Mouse (Mus musculus): ENCODE measurements around the gene Rasgrf1. TPM values are rescaled to one million over a fixed set of nuclear protein-coding genes. Genes with fewer than 3 reads are reported as not detected.

Gene Rasgrf1
- polyA plus RNA-seq, 1 experiment from 2014 or later, result 0.70 TPM

- no peaks in the 10 kb centered on the region for H3K36me3 ChIP-seq
Measured at GRCm38 (mm10) chr9:89940428-89940827, 30.7 kb downstream of the Rasgrf1 start.

DNA sequence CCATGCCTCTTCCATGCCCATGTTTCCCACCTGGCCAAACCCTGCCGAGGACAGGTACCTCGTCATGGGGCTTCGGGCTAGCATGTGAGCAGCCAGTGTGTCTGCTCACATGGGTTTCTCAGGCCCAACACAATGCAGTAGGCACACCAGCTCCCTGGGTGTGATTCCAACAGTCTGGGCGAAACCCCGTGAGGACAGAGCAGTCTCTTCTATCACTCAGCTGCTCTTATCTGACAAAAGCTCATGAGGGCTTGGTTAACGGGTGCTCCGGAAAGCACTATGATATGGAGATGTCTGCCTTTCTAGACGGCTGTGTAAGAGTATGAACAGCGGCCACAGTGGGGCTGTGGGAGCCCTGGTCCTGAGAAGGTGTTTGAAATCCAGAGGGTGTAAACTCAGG, 37.1 kb downstream of the Rasgrf1 start:
- peaks cover 3% of the 10 kb centered on the region; the same call in 1 of the 2 replicates for H3K4me1 ChIP-seq
- H3K27ac ChIP-seq, result no peak overlapping the region
- WGBS, result 77% methylated on average over 9 of the region's 9 CpGs
- no peak overlapping the region for H3K4me3 ChIP-seq
- H3K4me2 ChIP-seq, result no peak overlapping the region
- H3K9me3 ChIP-seq, result no peaks in the 10 kb centered on the region
- H3K9ac ChIP-seq, result no peak overlapping the region
- no peaks in the 10 kb centered on the region for H3K27me3 ChIP-seq
- ATAC-seq (ENCODE audit: borderline replicate concordance, extremely low read depth, low FRiP score, low TSS enrichment), result no peak
- no peaks in the 10 kb centered on the region for H3K36me3 ChIP-seq

More at GRCm38 (mm10) chr9:89940428-89940827, 30.7 kb downstream of the Rasgrf1 start:
- H3K4me3 ChIP-seq, result no peak overlapping the region
- WGBS, result 55% methylated on average over 1 of the region's 1 CpGs
- no peaks in the 10 kb centered on the region for H3K27me3 ChIP-seq
- H3K4me2 ChIP-seq, result no peak overlapping the region
- H3K4me1 ChIP-seq, result no peaks in the 10 kb centered on the region
- H3K27ac ChIP-seq, result no peak overlapping the region
- no peak overlapping the region for H3K9ac ChIP-seq
- no peaks in the 10 kb centered on the region for H3K9me3 ChIP-seq
- no peak for ATAC-seq (ENCODE audit: borderline replicate concordance, extremely low read depth, low FRiP score, low TSS enrichment)

- no peaks in the 10 kb centered on the region for H3K36me3 ChIP-seq
- no peak overlapping the region for H3K9ac ChIP-seq
- WGBS, result 47% methylated on average over 5 of the region's 5 CpGs
- no peaks in the 10 kb centered on the region for H3K27me3 ChIP-seq
- H3K4me1 ChIP-seq, result peaks cover 3% of the 10 kb centered on the region; the same call in 1 of the 2 replicates
- no peak overlapping the region for H3K4me2 ChIP-seq
- no peaks in the 10 kb centered on the region for H3K9me3 ChIP-seq
- H3K4me3 ChIP-seq, result no peak overlapping the region
- H3K27ac ChIP-seq, result no peak overlapping the region
- ATAC-seq (ENCODE audit: borderline replicate concordance, extremely low read depth, low FRiP score, low TSS enrichment), result no peak
Measured at GRCm38 (mm10) chr9:89948602-89949001, 38.9 kb downstream of the Rasgrf1 start.

DNA sequence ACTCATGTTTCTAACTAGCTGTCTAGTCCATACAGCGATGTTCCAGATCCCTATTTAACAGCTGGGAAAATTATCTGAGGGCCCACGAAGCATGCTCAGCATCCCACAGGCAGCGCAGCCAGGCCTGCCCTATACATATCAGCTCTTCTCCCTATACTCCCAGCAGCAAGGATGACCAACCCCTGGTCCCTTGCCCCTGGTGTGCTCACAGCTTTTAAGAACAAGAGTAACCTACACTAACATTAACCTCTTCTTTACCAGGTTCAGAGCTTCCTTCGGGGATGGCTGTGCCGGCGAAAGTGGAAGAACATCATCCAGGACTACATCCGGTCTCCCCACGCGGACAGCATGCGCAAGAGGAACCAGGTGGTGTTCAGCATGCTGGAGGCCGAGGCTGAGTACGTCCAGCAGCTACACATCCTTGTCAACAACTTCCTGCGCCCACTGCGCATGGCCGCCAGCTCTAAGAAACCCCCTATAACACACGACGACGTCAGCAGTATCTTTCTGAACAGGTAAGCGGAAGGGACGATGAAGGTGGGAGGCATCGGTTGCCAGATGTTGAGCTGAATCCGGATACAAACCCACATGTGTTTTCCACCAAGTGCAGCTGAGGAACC, 44.0 kb downstream of the Rasgrf1 start:
- H3K9ac ChIP-seq, result no peak overlapping the region
- H3K9me3 ChIP-seq, result no peaks in the 10 kb centered on the region
- H3K4me3 ChIP-seq, result no peak overlapping the region
- 87% methylated on average over 22 of the region's 22 CpGs for WGBS
- ATAC-seq (ENCODE audit: borderline replicate concordance, extremely low read depth, low FRiP score, low TSS enrichment), result no peak
- H3K27me3 ChIP-seq, result no peaks in the 10 kb centered on the region
- H3K36me3 ChIP-seq, result no peaks in the 10 kb centered on the region
- no peak overlapping the region for H3K4me2 ChIP-seq
- no peaks in the 10 kb centered on the region for H3K4me1 ChIP-seq
- no peak overlapping the region for H3K27ac ChIP-seq

- no peak overlapping the region for H3K9ac ChIP-seq
- H3K4me2 ChIP-seq, result no peak overlapping the region
- no peaks in the 10 kb centered on the region for H3K27me3 ChIP-seq
- no peaks in the 10 kb centered on the region for H3K4me1 ChIP-seq
- 46% methylated on average over 8 of the region's 8 CpGs for WGBS
- no peak overlapping the region for H3K4me3 ChIP-seq
- H3K27ac ChIP-seq, result no peak overlapping the region
- no peaks in the 10 kb centered on the region for H3K36me3 ChIP-seq
- H3K9me3 ChIP-seq, result no peaks in the 10 kb centered on the region
- ATAC-seq (ENCODE audit: borderline replicate concordance, extremely low read depth, low FRiP score, low TSS enrichment), result no peak; the same call in 1 of the 2 replicates
Measured at GRCm38 (mm10) chr9:89954860-89955479, 45.3 kb downstream of the Rasgrf1 start.

GRCm38 (mm10) chr9:89958959-89959358, 49.3 kb downstream of the Rasgrf1 start:
- no peaks in the 10 kb centered on the region for H3K4me1 ChIP-seq
- no peak overlapping the region for H3K4me3 ChIP-seq
- WGBS, result 68% methylated on average over 2 of the region's 2 CpGs
- no peak for ATAC-seq (ENCODE audit: borderline replicate concordance, extremely low read depth, low FRiP score, low TSS enrichment)
- no peak overlapping the region for H3K4me2 ChIP-seq
- H3K36me3 ChIP-seq, result no peaks in the 10 kb centered on the region
- no peak overlapping the region for H3K27ac ChIP-seq
- no peak overlapping the region for H3K9ac ChIP-seq
- H3K9me3 ChIP-seq, result no peaks in the 10 kb centered on the region
- no peaks in the 10 kb centered on the region for H3K27me3 ChIP-seq

DNA sequence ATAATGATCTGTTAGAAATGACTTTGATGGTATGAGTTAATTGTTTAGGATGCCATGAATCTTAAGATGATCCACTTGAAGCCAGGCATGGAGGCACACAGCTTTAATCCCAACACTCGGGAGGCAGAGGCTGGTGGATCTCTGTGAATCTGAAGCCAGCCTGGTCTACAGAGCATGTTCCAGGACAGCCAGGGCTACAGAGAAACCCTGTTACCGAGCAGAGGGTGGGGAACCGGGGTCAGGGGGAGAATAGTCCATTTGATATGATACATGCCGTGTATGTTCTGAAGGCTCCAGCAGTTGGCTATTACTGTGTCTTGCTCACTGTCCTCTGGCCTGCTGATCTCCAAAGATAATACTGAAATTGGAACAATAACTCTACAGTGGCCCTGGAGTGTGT, 54.4 kb downstream of the Rasgrf1 start:
- Histone ChIP-seq H3K27ac (no peak overlapping the region), H3K4me3 (no peak overlapping the region), H3K27me3 (no peaks in the 10 kb centered on the region), H3K36me3 (no peaks in the 10 kb centered on the region), H3K9me3 (no peaks in the 10 kb centered on the region), H3K9ac (no peak overlapping the region), H3K4me2 (no peak overlapping the region), H3K4me1 (no peaks in the 10 kb centered on the region)
- 80% methylated on average over 4 of the region's 4 CpGs for WGBS
- ATAC-seq (ENCODE audit: borderline replicate concordance, extremely low read depth, low FRiP score, low TSS enrichment), result no peak

DNA sequence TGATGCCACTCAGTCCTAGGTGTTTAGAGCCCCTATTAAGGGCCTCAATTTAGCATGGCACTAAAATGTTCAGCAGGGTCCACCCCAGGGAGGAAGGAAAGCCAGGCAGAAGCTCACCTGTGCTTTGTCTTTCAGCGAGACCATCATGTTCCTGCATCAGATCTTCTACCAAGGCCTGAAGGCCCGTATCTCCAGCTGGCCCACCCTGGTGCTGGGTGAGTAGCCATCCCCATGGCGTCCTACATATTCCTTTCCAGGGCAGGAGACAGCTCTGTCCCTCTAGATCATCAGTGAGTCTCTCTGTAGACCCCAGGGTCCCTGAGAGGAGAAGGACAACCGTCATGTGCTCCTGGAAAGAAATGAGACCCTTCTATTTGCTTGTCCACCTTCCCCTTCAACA, 58.0 kb downstream of the Rasgrf1 start:
- no peak overlapping the region for H3K9ac ChIP-seq
- peaks cover 10% of the 10 kb centered on the region; the same call in 1 of the 2 replicates for H3K27me3 ChIP-seq
- H3K4me2 ChIP-seq, result no peak overlapping the region
- no peak overlapping the region for H3K4me3 ChIP-seq
- WGBS, result 76% methylated on average over 4 of the region's 4 CpGs
- ATAC-seq (ENCODE audit: borderline replicate concordance, extremely low read depth, low FRiP score, low TSS enrichment), result no peak
- H3K9me3 ChIP-seq, result no peaks in the 10 kb centered on the region
- no peak overlapping the region for H3K27ac ChIP-seq
- H3K4me1 ChIP-seq, result no peaks in the 10 kb centered on the region
- no peaks in the 10 kb centered on the region for H3K36me3 ChIP-seq

DNA sequence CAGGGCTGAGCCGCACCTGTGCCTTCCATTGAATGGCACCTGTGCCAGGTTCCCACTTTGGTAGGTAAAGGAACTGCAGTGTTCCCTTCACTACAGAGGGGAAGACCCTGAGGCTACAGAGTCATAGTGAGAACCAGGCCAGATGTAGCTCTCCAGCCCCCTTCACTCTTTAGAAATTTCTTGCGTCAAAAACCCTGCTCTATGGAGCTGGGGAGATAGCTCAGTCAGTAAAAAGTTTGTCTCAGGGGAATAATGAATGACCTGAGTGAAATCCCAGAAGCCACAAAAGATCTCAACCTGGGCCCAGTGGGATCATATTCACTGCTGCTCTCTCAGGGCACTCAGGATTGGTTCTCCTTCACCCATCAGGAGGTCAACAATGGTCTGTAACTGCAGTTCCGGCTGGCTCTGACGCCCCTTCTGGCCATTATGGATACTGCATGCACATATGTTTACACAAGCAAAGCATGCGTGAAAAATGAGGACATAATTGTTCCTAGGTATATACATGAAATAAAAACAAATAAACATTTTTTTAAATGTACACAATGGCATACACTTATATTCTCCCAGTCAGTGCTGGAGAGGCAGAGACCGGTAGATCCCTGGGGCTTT, 59.2 kb downstream of the Rasgrf1 start:
- H3K9ac ChIP-seq, result no peak overlapping the region
- no peak overlapping the region for H3K27ac ChIP-seq
- peaks cover 16% of the 10 kb centered on the region; the same call in 1 of the 2 replicates for H3K27me3 ChIP-seq
- H3K36me3 ChIP-seq, result no peaks in the 10 kb centered on the region
- H3K4me3 ChIP-seq, result no peak overlapping the region
- H3K4me1 ChIP-seq, result no peaks in the 10 kb centered on the region
- no peak for ATAC-seq (ENCODE audit: borderline replicate concordance, extremely low read depth, low FRiP score, low TSS enrichment)
- no peaks in the 10 kb centered on the region for H3K9me3 ChIP-seq
- 73% methylated on average over 6 of the region's 6 CpGs for WGBS
- no peak overlapping the region for H3K4me2 ChIP-seq

DNA sequence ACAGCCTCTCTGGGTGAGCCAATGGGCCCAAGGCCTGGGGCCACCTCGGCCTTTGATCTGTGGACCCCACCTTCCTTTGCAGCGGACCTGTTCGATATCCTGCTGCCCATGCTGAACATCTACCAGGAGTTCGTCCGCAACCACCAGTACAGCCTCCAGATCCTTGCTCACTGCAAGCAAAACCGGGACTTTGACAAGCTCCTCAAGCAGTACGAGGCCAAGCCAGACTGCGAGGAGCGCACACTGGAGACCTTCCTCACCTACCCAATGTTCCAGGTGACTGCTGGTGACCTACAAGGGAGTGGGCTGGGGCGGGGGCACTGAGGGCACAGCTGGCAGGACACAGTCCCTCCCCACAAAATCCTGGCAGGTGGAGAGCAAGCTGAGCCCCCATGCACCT, 60.6 kb downstream of the Rasgrf1 start:
- peaks cover 8% of the 10 kb centered on the region; the same call in 1 of the 2 replicates for H3K4me1 ChIP-seq
- ATAC-seq (ENCODE audit: borderline replicate concordance, extremely low read depth, low FRiP score, low TSS enrichment), result no peak
- 85% methylated on average over 10 of the region's 10 CpGs for WGBS

GRCm38 (mm10) chr9:89970886-89971486, 61.3 kb downstream of the Rasgrf1 start:
- Histone ChIP-seq H3K4me3 (no peak overlapping the region), H3K9me3 (no peaks in the 10 kb centered on the region), H3K4me1 (peaks cover 8% of the 10 kb centered on the region; the same call in 1 of the 2 replicates), H3K36me3 (no peaks in the 10 kb centered on the region), H3K27me3 (peaks cover 16% of the 10 kb centered on the region; the same call in 1 of the 2 replicates), H3K4me2 (no peak overlapping the region), H3K27ac (no peak overlapping the region), H3K9ac (no peak overlapping the region)
- 64% methylated on average over 11 of the region's 11 CpGs for WGBS
- no peak for ATAC-seq (ENCODE audit: borderline replicate concordance, extremely low read depth, low FRiP score, low TSS enrichment)

More for the DNA sequence above, 60.6 kb downstream of the Rasgrf1 start:
- no peak overlapping the region for H3K9ac ChIP-seq
- no peak overlapping the region for H3K4me2 ChIP-seq
- H3K27ac ChIP-seq, result no peak overlapping the region
- H3K36me3 ChIP-seq, result no peaks in the 10 kb centered on the region
- peaks cover 16% of the 10 kb centered on the region; the same call in 1 of the 2 replicates for H3K27me3 ChIP-seq
- no peak overlapping the region for H3K4me3 ChIP-seq
- H3K9me3 ChIP-seq, result no peaks in the 10 kb centered on the region

DNA sequence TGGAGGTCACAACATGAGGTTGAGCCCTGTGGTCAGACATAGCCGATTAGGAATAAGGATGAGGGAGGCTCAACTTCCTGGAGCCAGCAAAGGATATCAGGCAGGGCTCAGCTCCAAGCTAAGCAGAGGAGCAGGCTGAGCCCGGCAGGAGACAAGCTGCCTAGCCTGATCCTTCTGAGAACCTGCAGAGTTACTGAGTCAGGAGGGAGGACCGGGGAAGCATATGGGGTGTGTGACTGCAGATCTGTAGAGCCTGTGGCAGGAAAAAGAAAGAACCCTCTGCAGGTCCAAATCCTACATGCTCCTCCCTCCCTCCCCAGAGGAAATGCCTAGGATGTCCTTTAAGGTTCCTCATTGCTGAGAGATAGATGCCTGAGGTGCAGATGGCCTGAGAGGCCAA, 62.6 kb downstream of the Rasgrf1 start:
- H3K9me3 ChIP-seq, result no peaks in the 10 kb centered on the region
- no peaks in the 10 kb centered on the region for H3K36me3 ChIP-seq
- no peak overlapping the region for H3K4me2 ChIP-seq
- ATAC-seq (ENCODE audit: borderline replicate concordance, extremely low read depth, low FRiP score, low TSS enrichment), result no peak
- H3K4me3 ChIP-seq, result no peak overlapping the region
- 20% methylated on average over 3 of the region's 3 CpGs for WGBS
- peaks cover 8% of the 10 kb centered on the region; the same call in 1 of the 2 replicates for H3K4me1 ChIP-seq
- H3K27me3 ChIP-seq, result peaks cover 16% of the 10 kb centered on the region; the same call in 1 of the 2 replicates
- no peak overlapping the region for H3K27ac ChIP-seq
- no peak overlapping the region for H3K9ac ChIP-seq
